23 mouse cellular contexts compared by ENCODE assay signal in genomic region chr8:17704289-17704688, GRCm38 (mm10).
DNase-seq lines count a peak whose midpoint lies in the region; ATAC-seq and TF ChIP-seq lines count a peak whose summit lies in the region.
"Had no signal": no experiment of that assay in that cellular context is flagged by ENCODE, and none has a peak within 500 bp of the region (broad histone marks: within the 10 kb centered on the region; RNA-seq: fewer than 3 reads in every experiment).

No protein-coding gene starts in this region.

- H3K4me1 ChIP-seq in midbrain, embryonic 15.5 days: no peaks in the 10 kb centered on the region
- no peaks in the 10 kb centered on the region for H3K4me1 ChIP-seq in midbrain, postnatal 0 days (ENCODE audit: insufficient read depth, low read length)
- no peaks in the 10 kb centered on the region for H3K4me1 ChIP-seq in neural tube, embryonic 13.5 days (replicated peaks)
- no peaks in the 10 kb centered on the region for H3K4me1 ChIP-seq in neural tube, embryonic 15.5 days
- H3K4me1 ChIP-seq: embryonic facial prominence, embryonic 10.5 days; embryonic facial prominence, embryonic 12.5 days; forebrain, embryonic 13.5 days; forebrain, embryonic 15.5 days had no signal

- no peaks in the 10 kb centered on the region for H3K36me3 ChIP-seq in midbrain, embryonic 15.5 days (replicated peaks)
- H3K36me3 ChIP-seq in midbrain, postnatal 0 days (ENCODE audit: insufficient read depth, low read length): no peaks in the 10 kb centered on the region
- H3K36me3 ChIP-seq in neural tube, embryonic 13.5 days: no peaks in the 10 kb centered on the region
- no peaks in the 10 kb centered on the region for H3K36me3 ChIP-seq in neural tube, embryonic 15.5 days
- H3K36me3 ChIP-seq: embryonic facial prominence, embryonic 10.5 days; embryonic facial prominence, embryonic 12.5 days; forebrain, embryonic 15.5 days; G1E had no signal

- TF ChIP-seq CTCF in midbrain, postnatal 0 days (IDR thresholded peaks at IDR 0.05): no peak

- H3K4me3 ChIP-seq in midbrain, embryonic 15.5 days: no peak overlapping the region
- H3K4me3 ChIP-seq in midbrain, postnatal 0 days (ENCODE audit: low read depth, low read length): no peak overlapping the region
- H3K4me3 ChIP-seq in neural tube, embryonic 13.5 days: no peak overlapping the region
- H3K4me3 ChIP-seq in neural tube, embryonic 15.5 days (replicated peaks): no peak overlapping the region
- H3K4me3 ChIP-seq: embryonic facial prominence, embryonic 10.5 days; embryonic facial prominence, embryonic 12.5 days; forebrain, embryonic 13.5 days; forebrain, embryonic 15.5 days had no signal

- no peak overlapping the region for H3K9ac ChIP-seq in midbrain, embryonic 15.5 days
- no peak overlapping the region for H3K9ac ChIP-seq in midbrain, postnatal 0 days (replicated peaks; ENCODE audit: low read length, poor library complexity, severe bottlenecking)
- H3K9ac ChIP-seq in neural tube, embryonic 13.5 days: no peak overlapping the region
- H3K9ac ChIP-seq in neural tube, embryonic 15.5 days (replicated peaks): no peak overlapping the region
- H3K9ac ChIP-seq: embryonic facial prominence, embryonic 12.5 days; forebrain, embryonic 13.5 days; forebrain, embryonic 15.5 days had no signal

- 49% methylated on average over 1 of the region's 1 CpGs for WGBS in midbrain, embryonic 15.5 days
- 41% methylated on average over 1 of the region's 1 CpGs for WGBS in midbrain, postnatal 0 days
- 46% methylated on average over 1 of the region's 1 CpGs for WGBS in neural tube, embryonic 13.5 days
- 13% methylated on average over 1 of the region's 1 CpGs for WGBS in neural tube, embryonic 15.5 days

- H3K27me3 ChIP-seq in midbrain, embryonic 15.5 days (replicated peaks): no peaks in the 10 kb centered on the region
- no peaks in the 10 kb centered on the region for H3K27me3 ChIP-seq in midbrain, postnatal 0 days (ENCODE audit: insufficient read depth, low read length)
- H3K27me3 ChIP-seq in neural tube, embryonic 13.5 days: no peaks in the 10 kb centered on the region
- no peaks in the 10 kb centered on the region for H3K27me3 ChIP-seq in neural tube, embryonic 15.5 days (replicated peaks)
- H3K27me3 ChIP-seq: CH12.LX; embryonic facial prominence, embryonic 12.5 days; forebrain, embryonic 13.5 days; forebrain, embryonic 15.5 days had no signal

- H3K4me2 ChIP-seq in midbrain, embryonic 15.5 days: no peak overlapping the region
- no peak overlapping the region for H3K4me2 ChIP-seq in midbrain, postnatal 0 days (ENCODE audit: low read depth, low read length, poor library complexity, severe bottlenecking)
- H3K4me2 ChIP-seq in neural tube, embryonic 13.5 days: no peak overlapping the region
- H3K4me2 ChIP-seq in neural tube, embryonic 15.5 days: no peak overlapping the region
- H3K4me2 ChIP-seq: embryonic facial prominence, embryonic 12.5 days; forebrain, embryonic 13.5 days; forebrain, embryonic 15.5 days had no signal

- H3K9me3 ChIP-seq in midbrain, embryonic 15.5 days: no peaks in the 10 kb centered on the region
- no peaks in the 10 kb centered on the region for H3K9me3 ChIP-seq in midbrain, postnatal 0 days (ENCODE audit: low read length)
- H3K9me3 ChIP-seq in neural tube, embryonic 13.5 days: no peaks in the 10 kb centered on the region
- H3K9me3 ChIP-seq in neural tube, embryonic 15.5 days (replicated peaks): no peaks in the 10 kb centered on the region
- H3K9me3 ChIP-seq: embryonic facial prominence, embryonic 10.5 days; embryonic facial prominence, embryonic 12.5 days; forebrain, embryonic 13.5 days; forebrain, embryonic 15.5 days; G1E had no signal

- H3K27ac ChIP-seq in midbrain, embryonic 15.5 days: no peak overlapping the region
- no peak overlapping the region for H3K27ac ChIP-seq in midbrain, postnatal 0 days (ENCODE audit: low read depth, low read length)
- no peak overlapping the region for H3K27ac ChIP-seq in neural tube, embryonic 13.5 days (replicated peaks)
- no peak overlapping the region for H3K27ac ChIP-seq in neural tube, embryonic 15.5 days (replicated peaks)
- H3K27ac ChIP-seq: embryonic facial prominence, embryonic 10.5 days; embryonic facial prominence, embryonic 12.5 days; forebrain, embryonic 13.5 days; forebrain, embryonic 15.5 days had no signal

- 0 out of 2 replicates have a peak, but pooled peaks have one; percentile 14 for ATAC-seq in midbrain, embryonic 15.5 days (replicated peaks)
- no peak for ATAC-seq in midbrain, postnatal 0 days (ENCODE audit: low FRiP score)
- ATAC-seq in neural tube, embryonic 13.5 days (ENCODE audit: low read depth): 0 out of 2 replicates have a peak, but pooled peaks have one; percentile 36
- peak; percentile 50; the same call in 1 of the 2 replicates for ATAC-seq in neural tube, embryonic 15.5 days (ENCODE audit: low FRiP score)
- ATAC-seq: CD4-positive, CD25-positive, alpha-beta regulatory T cell, adult 4 months; forebrain, embryonic 13.5 days; forebrain, embryonic 15.5 days had no signal

- no peak for DNase-seq in midbrain, postnatal 0 days (ENCODE audit: low spot score)
- peak; percentile 12 for DNase-seq in mesoderm, embryonic 11.5 days (ENCODE audit: low read depth, low spot score)
- no peak for DNase-seq in left cerebral cortex, adult 9 months (ENCODE audit: low spot score in 2 of 2)
- DNase-seq in ovary, postnatal 10 days (ENCODE audit: low spot score): no peak
- DNase-seq: adrenal gland, adult 2 months; adrenal gland, postnatal 14 days; adrenal gland, postnatal 36 days; B cell, adult 2 months; cerebellum, adult 11-12 months; cerebellum, adult 2 months; cerebellum, adult 9-10 months; cerebellum, postnatal 10 days; cerebellum, postnatal 25 days had no signal
